ENCODE assay signal across 19 mouse cellular contexts in genomic region chr17:4781586-4781985, GRCm38 (mm10).
DNase-seq lines count a peak whose midpoint lies in the region; ATAC-seq and TF ChIP-seq lines count a peak whose summit lies in the region.
"Had no signal": no experiment of that assay in that cellular context is flagged by ENCODE, and none has a peak within 500 bp of the region (broad histone marks: within the 10 kb centered on the region; RNA-seq: fewer than 3 reads in every experiment).

No protein-coding gene starts in this region.

- DNase-seq in cerebellum, postnatal 14 days: peak; percentile 30 to 38
- DNase-seq in cerebellum, postnatal 36 days: no peak
- DNase-seq in midbrain, embryonic 11.5 days (ENCODE audit: low spot score, missing footprints): peak; percentile 33
- no peak for DNase-seq in midbrain, postnatal 0 days (ENCODE audit: low spot score)
- no peak for DNase-seq in layer of hippocampus, postnatal 36 days
- DNase-seq: adrenal gland, adult 2 months; adrenal gland, postnatal 10 days; adrenal gland, postnatal 25 days; cerebellum, adult 11 months; cerebellum, adult 18-20 months; cerebellum, adult 8-10 months; cerebellum, postnatal 25 days; embryo, embryonic 11 days; forebrain, postnatal 0 days had no signal

- no peak overlapping the region for H3K4me3 ChIP-seq in midbrain, embryonic 11.5 days (ENCODE audit: low read depth, low read length)
- no peak overlapping the region for H3K4me3 ChIP-seq in midbrain, postnatal 0 days (ENCODE audit: low read depth, low read length)
- H3K4me3 ChIP-seq: embryonic facial prominence, embryonic 13.5 days; embryonic facial prominence, embryonic 15.5 days; erythroblast, embryonic 14.5 days; forebrain, embryonic 13.5 days; forebrain, embryonic 15.5 days had no signal

- H3K36me3 ChIP-seq in midbrain, embryonic 11.5 days (ENCODE audit: control insufficient read depth, insufficient read depth, low read length): no peaks in the 10 kb centered on the region
- no peaks in the 10 kb centered on the region for H3K36me3 ChIP-seq in midbrain, postnatal 0 days (ENCODE audit: insufficient read depth, low read length)
- H3K36me3 ChIP-seq: embryonic facial prominence, embryonic 13.5 days; embryonic facial prominence, embryonic 15.5 days; forebrain, embryonic 15.5 days had no signal

- no peaks in the 10 kb centered on the region for H3K4me1 ChIP-seq in midbrain, embryonic 11.5 days (ENCODE audit: control insufficient read depth, insufficient read depth, low read length)
- H3K4me1 ChIP-seq in midbrain, postnatal 0 days (ENCODE audit: insufficient read depth, low read length): no peaks in the 10 kb centered on the region
- H3K4me1 ChIP-seq: embryonic facial prominence, embryonic 15.5 days; forebrain, embryonic 13.5 days; forebrain, embryonic 15.5 days had no signal

- H3K9me3 ChIP-seq in midbrain, embryonic 11.5 days (ENCODE audit: control insufficient read depth, low read length): no peaks in the 10 kb centered on the region
- H3K9me3 ChIP-seq in midbrain, postnatal 0 days (ENCODE audit: low read length): no peaks in the 10 kb centered on the region
- H3K9me3 ChIP-seq: embryonic facial prominence, embryonic 13.5 days; embryonic facial prominence, embryonic 15.5 days; forebrain, embryonic 13.5 days; forebrain, embryonic 15.5 days had no signal

- WGBS in midbrain, embryonic 11.5 days: 81% methylated on average over 3 of the region's 3 CpGs
- WGBS in midbrain, postnatal 0 days: 80% methylated on average over 3 of the region's 3 CpGs

- no peak for ATAC-seq in midbrain, embryonic 11.5 days (ENCODE audit: low FRiP score)
- ATAC-seq in midbrain, postnatal 0 days (ENCODE audit: low FRiP score): no peak
- ATAC-seq: forebrain, embryonic 13.5 days; forebrain, embryonic 15.5 days; forebrain, postnatal 0 days had no signal

- no peak overlapping the region for H3K27ac ChIP-seq in midbrain, embryonic 11.5 days (ENCODE audit: low read depth, low read length)
- no peak overlapping the region for H3K27ac ChIP-seq in midbrain, postnatal 0 days (ENCODE audit: low read depth, low read length)
- H3K27ac ChIP-seq: embryonic facial prominence, embryonic 13.5 days; embryonic facial prominence, embryonic 15.5 days; forebrain, embryonic 13.5 days; forebrain, embryonic 15.5 days had no signal

- TF ChIP-seq CTCF in midbrain, postnatal 0 days (IDR thresholded peaks at IDR 0.05): no peak

- no peak overlapping the region for H3K9ac ChIP-seq in midbrain, embryonic 11.5 days (ENCODE audit: low read length)
- no peak overlapping the region for H3K9ac ChIP-seq in midbrain, postnatal 0 days (replicated peaks; ENCODE audit: low read length, poor library complexity, severe bottlenecking)
- H3K9ac ChIP-seq: embryonic facial prominence, embryonic 13.5 days; embryonic facial prominence, embryonic 15.5 days; forebrain, embryonic 13.5 days; forebrain, embryonic 15.5 days; forebrain, postnatal 0 days had no signal

- no peaks in the 10 kb centered on the region; the same call in 1 of the 2 replicates for H3K27me3 ChIP-seq in midbrain, embryonic 11.5 days (ENCODE audit: control insufficient read depth, insufficient read depth, low read length)
- no peaks in the 10 kb centered on the region for H3K27me3 ChIP-seq in midbrain, postnatal 0 days (ENCODE audit: insufficient read depth, low read length)
- H3K27me3 ChIP-seq: embryonic facial prominence, embryonic 13.5 days; embryonic facial prominence, embryonic 15.5 days; forebrain, embryonic 13.5 days; forebrain, embryonic 15.5 days had no signal

- no peak overlapping the region for H3K4me2 ChIP-seq in midbrain, embryonic 11.5 days
- H3K4me2 ChIP-seq in midbrain, postnatal 0 days (ENCODE audit: low read depth, low read length, poor library complexity, severe bottlenecking): no peak overlapping the region
- H3K4me2 ChIP-seq: embryonic facial prominence, embryonic 13.5 days; embryonic facial prominence, embryonic 15.5 days; forebrain, embryonic 13.5 days; forebrain, embryonic 15.5 days had no signal

Comparison
In these comparisons a context has a peak if more than half of its experiments do, and no peak if none do; other contexts are left out.
1. DNase-seq: peak in cerebellum, postnatal 14 days (2 of 2) and midbrain, embryonic 11.5 days (single experiment); none in cerebellum, postnatal 36 days (0 of 2), midbrain, postnatal 0 days (single experiment) and layer of hippocampus, postnatal 36 days (0 of 2).